Mouse (Mus musculus) left cerebral cortex, adult 9 months (tissue): Measurements from ENCODE around the gene Retreg1.
"Not testable (repeated sequence)": the region's sequence is repeated elsewhere in the genome, so short reads cannot be mapped to it uniquely, and the experiment has no call there.

Experiments
- DNase-seq, 2 experiments: peaks; one replicate each; pipeline ENCODE4 v3.0.0; 2022; ENCODE audit warnings: low spot score in 2 of 2

Gene Retreg1

GRCm38 (mm10) chr15:25999545-25999944 lies 156.6 kb downstream of the Retreg1 start:
- not testable (repeated sequence) for DNase-seq

GRCm38 (mm10) chr15:26008621-26009020 lies 165.6 kb downstream of the Retreg1 start:
- no peak for DNase-seq

- no peak for DNase-seq
Observed at GRCm38 (mm10) chr15:26012891-26013290, 169.9 kb downstream of the Retreg1 start.

GRCm38 (mm10) chr15:26015979-26016665 lies 173.1 kb downstream of the Retreg1 start:
- no peak for DNase-seq

DNA sequence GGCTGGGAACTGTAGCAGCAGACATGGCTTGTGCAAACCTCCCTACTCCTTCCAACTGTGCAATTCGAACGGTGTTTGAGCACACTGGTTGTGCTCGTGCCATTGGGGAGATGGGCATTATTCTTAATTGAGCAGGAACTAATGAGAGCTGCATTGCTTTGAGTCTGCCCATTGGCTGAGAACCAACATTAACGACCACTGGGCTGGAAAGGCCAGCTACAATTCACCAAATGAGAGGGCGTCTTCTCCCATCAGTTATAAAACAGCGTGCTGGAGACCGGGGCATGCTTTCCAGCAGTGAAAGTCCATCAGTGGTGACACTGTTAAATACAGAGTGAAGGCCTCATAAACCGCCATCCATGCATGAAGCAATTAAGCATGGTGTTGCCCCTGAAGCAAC lies 178.7 kb downstream of the Retreg1 start:
- no peak for DNase-seq

- no peak for DNase-seq
Observed at GRCm38 (mm10) chr15:26022636-26023035, 179.7 kb downstream of the Retreg1 start.
